Mouse (Mus musculus): ENCODE results near the gene Ccdc77.

GRCm38 (mm10) chr6:120392811-120393210 lies 28.6 kb upstream of the Ccdc77 start:
- TF ChIP-seq CTCF (IDR thresholded peaks at IDR 0.05; ENCODE audit: low read depth) = no peak
- no peak for TF ChIP-seq EP300 (IDR thresholded peaks at IDR 0.05; ENCODE audit: low read depth)
